In the genomic region with DNA sequence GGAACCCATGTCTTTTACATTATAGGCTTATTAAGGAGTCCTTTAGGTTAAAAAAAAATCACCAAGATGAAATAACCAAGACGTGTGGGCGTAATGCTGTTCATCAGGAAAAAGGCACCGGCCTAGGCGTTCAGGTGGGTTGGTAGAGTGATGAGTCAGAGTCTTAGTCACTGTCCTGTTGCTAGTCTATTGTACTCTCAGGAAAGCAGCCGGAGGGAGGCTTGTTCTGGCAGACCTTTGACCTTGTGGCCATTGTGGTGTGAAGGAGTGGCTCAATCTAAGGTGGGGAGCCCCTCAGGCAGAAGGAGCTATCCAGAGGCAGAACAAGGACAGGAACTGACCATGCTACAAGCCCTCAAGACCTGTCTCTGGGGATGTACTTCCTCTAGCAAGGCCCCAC, we compare ENCODE assay signal across 11 mouse cellular contexts.
"Had no signal": no experiment of that assay in that cellular context is flagged by ENCODE, and none has a peak within 500 bp of the region (broad histone marks: within the 10 kb centered on the region; RNA-seq: fewer than 3 reads in every experiment).

No protein-coding gene starts in this region.

- H3K4me2 ChIP-seq: liver, embryonic 11.5 days; liver, embryonic 15.5 days; neural tube, embryonic 12.5 days had no signal

- H3K9ac ChIP-seq: liver, embryonic 15.5 days; neural tube, embryonic 12.5 days had no signal

- ATAC-seq: lung, postnatal 0 days had no signal

- H3K4me3 ChIP-seq: limb, embryonic 10.5 days; liver, embryonic 15.5 days; neural tube, embryonic 12.5 days had no signal

- DNase-seq: kidney, postnatal 14 days; lung, adult 2 months; lung, postnatal 36 days; midbrain, embryonic 14.5 days; right cerebral cortex, postnatal 14 days; thymus, postnatal 4 days had no signal

- H3K27ac ChIP-seq: limb, embryonic 10.5 days; liver, embryonic 15.5 days; neural tube, embryonic 12.5 days had no signal

- H3K27me3 ChIP-seq: liver, embryonic 15.5 days; neural tube, embryonic 12.5 days had no signal

- H3K4me1 ChIP-seq: limb, embryonic 10.5 days; liver, embryonic 15.5 days; neural tube, embryonic 12.5 days had no signal

- H3K36me3 ChIP-seq: limb, embryonic 10.5 days; liver, embryonic 15.5 days; neural tube, embryonic 12.5 days had no signal

- H3K9me3 ChIP-seq: limb, embryonic 10.5 days; liver, embryonic 15.5 days; neural tube, embryonic 12.5 days had no signal
